Mouse (Mus musculus) thymus, adult 2 months (tissue): Measurements from ENCODE around the gene Atp6v1g3.

Source experiments
- CTCF ChIP-seq: fragments of 200-500 bp; IDR thresholded peaks from 2 replicates; pipeline ENCODE4 v1.5.1; 2012; ENCODE audit warnings: mild to moderate bottlenecking, control low read depth, low read length, moderate library complexity, borderline replicate concordance; ENCODE audit not compliant: control insufficient read depth, poor library complexity, insufficient read depth; ENCODE audit errors: extremely low read depth
- POLR2A ChIP-seq: fragments of 200-500 bp; IDR thresholded peaks from 2 replicates; pipeline ENCODE4 v1.6.1; 2012; ENCODE audit warnings: mild to moderate bottlenecking, low read length, control low read depth, moderate library complexity; ENCODE audit not compliant: control insufficient read depth, poor library complexity, insufficient read depth; ENCODE audit errors: extremely low read depth

GRCm38 (mm10) chr1:138289455-138290425, 16.2 kb downstream of the Atp6v1g3 start:
- no peak for TF ChIP-seq POLR2A
- TF ChIP-seq CTCF, result no peak
